Mouse (Mus musculus) embryonic facial prominence, embryonic 14.5 days (tissue): ENCODE measurements around the gene Dnm2. TPM values are rescaled to one million over a fixed set of nuclear protein-coding genes. Genes with fewer than 3 reads are reported as not detected.
A peak's percentile ranks its signal among the peaks of the same experiment; 100 is the strongest.

Experiments used
- ATAC-seq: fragments of 200-750 bp; cut with Nextera tagmentation; 2 replicates; pipeline ENCODE4 v1.8.0; 2017; ENCODE audit warnings: low read depth, moderate number of reproducible peaks, moderate TSS enrichment
- DNase-seq: peaks from one replicate; pipeline ENCODE4 v3.0.0-alpha.2; 2015; ENCODE audit warnings: low spot score
- H3K27ac ChIP-seq: fragments of 300-500 bp; sonication (generic); replicated peaks from 2 replicates; pipeline ENCODE4 v1.5.1; 2014; ENCODE audit warnings: low read depth, mild to moderate bottlenecking, low read length, moderate library complexity
- H3K27me3 ChIP-seq: fragments of 300-500 bp; sonication (generic); replicated peaks from 2 replicates; pipeline ENCODE4 v1.6.1; 2014; ENCODE audit warnings: low read length; ENCODE audit not compliant: control insufficient read depth, insufficient read depth
- H3K36me3 ChIP-seq: fragments of 300-500 bp; sonication (generic); 2 replicates; pipeline ENCODE4 v1.6.1; 2014; ENCODE audit warnings: low read length, mixed read lengths; ENCODE audit not compliant: control insufficient read depth, insufficient read depth
- H3K4me1 ChIP-seq: fragments of 300-500 bp; sonication (generic); 2 replicates; pipeline ENCODE4 v1.6.1; 2014; ENCODE audit warnings: antibody characterized with exemption, low read length; ENCODE audit not compliant: control insufficient read depth, insufficient read depth
- H3K4me2 ChIP-seq: fragments of 300-500 bp; sonication (generic); 2 replicates; pipeline ENCODE4 v1.6.1; 2014; ENCODE audit warnings: low read depth, mild to moderate bottlenecking, low read length, moderate library complexity, mixed read lengths
- H3K4me3 ChIP-seq: fragments of 300-500 bp; sonication (generic); 2 replicates; pipeline ENCODE4 v1.5.1; 2014; ENCODE audit warnings: low read depth, mild to moderate bottlenecking, low read length
- H3K9ac ChIP-seq: fragments of 300-500 bp; sonication (generic); 2 replicates; pipeline ENCODE4 v1.6.1; 2014; ENCODE audit warnings: low read depth, mild to moderate bottlenecking, low read length, moderate library complexity, mixed read lengths
- H3K9me3 ChIP-seq: fragments of 300-500 bp; sonication (generic); 2 replicates; pipeline ENCODE4 v1.6.1; 2016; ENCODE audit warnings: low read length; ENCODE audit not compliant: control insufficient read depth
- WGBS: fragments of 180-500 bp; shearing (Covaris S2); extraction: QIAGEN DNeasy Blood & Tissue Kit; methylation state at CpG from one replicate; pipeline ENCODE4 v1.1.7; 2014; 5-methylcytosine and 5-hydroxymethylcytosine counted together
- polyA plus RNA-seq: library from polyadenylated mRNA; unstranded; fragments of >200 nt; fragmentation: Nextera tagmentation; extraction: Ambion mirVana; gene quantifications from 2 replicates; pipeline ENCODE4 v1.2.1, GENCODE M21; 2014

Gene Dnm2
- 65.8 and 69.3 TPM in 2 replicates for polyA plus RNA-seq

DNA sequence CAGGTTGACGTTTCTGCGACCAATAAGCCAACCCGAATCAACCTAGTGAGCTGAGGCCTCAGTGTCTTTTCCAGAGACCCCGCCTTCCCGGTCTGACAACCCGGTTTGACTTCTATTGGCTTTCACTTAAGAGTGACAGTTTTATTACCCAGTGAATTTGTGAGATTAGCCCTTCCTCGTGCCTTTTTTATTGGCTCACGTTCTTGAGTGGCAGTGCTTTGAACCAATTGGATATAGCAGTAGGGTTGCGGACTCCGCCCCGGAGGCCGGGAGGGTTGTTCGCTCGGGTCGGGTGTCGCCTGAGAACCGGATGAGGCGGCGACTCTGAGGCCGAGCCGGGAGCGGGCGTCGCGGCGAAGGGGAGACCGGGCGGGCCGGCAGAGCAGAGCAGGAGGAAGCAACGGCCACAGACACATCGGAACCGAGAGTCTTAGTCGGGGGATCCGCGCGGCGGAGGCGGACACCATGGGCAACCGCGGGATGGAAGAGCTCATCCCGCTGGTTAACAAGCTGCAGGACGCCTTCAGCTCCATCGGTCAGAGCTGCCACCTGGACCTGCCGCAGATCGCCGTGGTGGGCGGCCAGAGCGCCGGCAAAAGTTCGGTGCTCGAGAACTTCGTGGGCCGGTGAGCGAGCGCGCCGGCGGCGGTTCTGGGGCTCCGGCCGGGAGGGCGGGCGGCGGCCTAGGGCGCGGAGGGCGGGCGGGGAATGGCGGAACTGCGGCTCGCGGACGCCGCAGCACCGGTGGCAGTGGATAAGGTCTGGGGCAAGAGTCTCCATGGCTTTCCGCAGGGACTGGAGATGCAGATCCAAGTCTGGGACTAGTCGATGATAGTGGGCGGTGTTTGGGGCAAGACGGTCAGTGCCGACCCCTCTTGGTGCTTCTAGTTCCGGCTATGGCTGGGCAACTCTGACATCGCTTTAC lies at the start of gene Dnm2:
Gene Dnm2 (plus strand): TSS at position 278 of the 925 bp plus-strand sequence.
- ATAC-seq (peak; percentile 98), DNase-seq (peak; percentile 99)
- Histone ChIP-seq H3K4me2 (peak within 1 kb of the TSS; percentile 94), H3K36me3 (peaks cover 20% of the 10 kb centered on the region), H3K27ac (peak within 1 kb of the TSS; percentile 75), H3K4me3 (peak within 1 kb of the TSS; percentile 75), H3K4me1 (peaks cover 10% of the 10 kb centered on the region; the same call in 1 of the 2 replicates), H3K9ac (peak within 1 kb of the TSS; percentile 86), H3K27me3 (no peaks in the 10 kb centered on the region), H3K9me3 (no peaks in the 10 kb centered on the region)
- under 1% methylated on average over 64 of the region's 82 CpGs for WGBS

GRCm38 (mm10) chr9:21379195-21379594 lies 45.5 kb upstream of the Dnm2 start:
- 0 out of 2 replicates have a peak, but pooled peaks cover 6% of the 10 kb centered on the region for H3K4me1 ChIP-seq
- H3K27me3 ChIP-seq = no peaks in the 10 kb centered on the region
- peaks cover 32% of the 10 kb centered on the region for H3K36me3 ChIP-seq
- 79% methylated on average over 3 of the region's 3 CpGs for WGBS
- ATAC-seq (no peak), DNase-seq (no peak)
- no peak overlapping the region for H3K27ac ChIP-seq
- no peak overlapping the region for H3K4me3 ChIP-seq
- no peaks in the 10 kb centered on the region for H3K9me3 ChIP-seq
- H3K9ac ChIP-seq = no peak overlapping the region
- no peak overlapping the region for H3K4me2 ChIP-seq

- Histone ChIP-seq H3K4me2 (no peak overlapping the region), H3K27ac (no peak overlapping the region), H3K9ac (no peak overlapping the region), H3K9me3 (no peaks in the 10 kb centered on the region), H3K4me1 (0 out of 2 replicates have a peak, but pooled peaks cover 6% of the 10 kb centered on the region), H3K27me3 (no peaks in the 10 kb centered on the region), H3K4me3 (no peak overlapping the region), H3K36me3 (peaks cover 21% of the 10 kb centered on the region; the same call in 1 of the 2 replicates)
- ATAC-seq = no peak
- no peak for DNase-seq
Measured at GRCm38 (mm10) chr9:21380868-21381267, 43.8 kb upstream of the Dnm2 start.

GRCm38 (mm10) chr9:21383966-21384365 lies 40.7 kb upstream of the Dnm2 start:
- H3K4me2 ChIP-seq = no peak overlapping the region
- H3K4me3 ChIP-seq = no peak overlapping the region
- 0 out of 2 replicates have a peak, but pooled peaks cover 5% of the 10 kb centered on the region for H3K4me1 ChIP-seq
- ATAC-seq (no peak), DNase-seq (no peak)
- no peaks in the 10 kb centered on the region for H3K9me3 ChIP-seq
- no peaks in the 10 kb centered on the region for H3K27me3 ChIP-seq
- no peak overlapping the region for H3K27ac ChIP-seq
- H3K9ac ChIP-seq = no peak overlapping the region
- H3K36me3 ChIP-seq = peaks cover 31% of the 10 kb centered on the region

DNA sequence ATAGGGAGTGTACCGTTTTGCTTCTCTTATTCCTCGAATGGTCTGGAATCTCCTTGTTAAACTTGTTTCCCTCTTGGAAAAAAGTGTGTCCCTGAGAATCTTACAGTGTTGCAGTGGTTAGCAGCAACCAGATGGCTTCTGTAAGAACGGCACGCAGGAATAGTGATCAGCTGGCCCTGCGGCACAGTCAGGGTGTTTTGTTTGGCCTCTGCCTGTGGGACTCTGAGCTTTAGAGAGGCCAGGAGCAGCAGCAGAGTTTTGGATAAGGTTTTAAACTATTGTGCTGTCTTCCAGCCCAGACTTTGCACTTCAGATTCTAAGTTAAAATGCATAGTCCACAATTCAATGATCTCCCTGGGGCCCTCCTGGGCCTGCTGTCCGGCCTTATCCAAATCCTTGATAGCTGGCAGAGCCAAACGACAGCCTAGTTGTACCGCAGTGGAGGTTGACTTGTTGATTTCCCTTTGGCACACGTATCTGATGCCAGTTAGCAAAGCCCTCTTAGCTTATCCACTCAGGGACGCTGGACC lies 32.0 kb upstream of the Dnm2 start:
- no peak overlapping the region for H3K4me3 ChIP-seq
- no peaks in the 10 kb centered on the region for H3K9me3 ChIP-seq
- 88% methylated on average over 10 of the region's 10 CpGs for WGBS
- no peak overlapping the region for H3K4me2 ChIP-seq
- H3K27me3 ChIP-seq = no peaks in the 10 kb centered on the region
- H3K9ac ChIP-seq = no peak overlapping the region
- H3K27ac ChIP-seq = no peak overlapping the region
- H3K36me3 ChIP-seq = peaks cover 100% of the 10 kb centered on the region
- no peaks in the 10 kb centered on the region for H3K4me1 ChIP-seq
- DNase-seq (no peak), ATAC-seq (no peak)

GRCm38 (mm10) chr9:21395692-21396091 lies 29.0 kb upstream of the Dnm2 start:
- no peak overlapping the region for H3K4me3 ChIP-seq
- H3K9me3 ChIP-seq = no peaks in the 10 kb centered on the region
- H3K4me1 ChIP-seq = no peaks in the 10 kb centered on the region
- DNase-seq = no peak
- H3K4me2 ChIP-seq = no peak overlapping the region
- no peaks in the 10 kb centered on the region for H3K27me3 ChIP-seq
- H3K36me3 ChIP-seq = peaks cover 100% of the 10 kb centered on the region
- H3K9ac ChIP-seq = no peak overlapping the region
- no peak for ATAC-seq
- H3K27ac ChIP-seq = no peak overlapping the region
- 80% methylated on average over 3 of the region's 3 CpGs for WGBS

DNA sequence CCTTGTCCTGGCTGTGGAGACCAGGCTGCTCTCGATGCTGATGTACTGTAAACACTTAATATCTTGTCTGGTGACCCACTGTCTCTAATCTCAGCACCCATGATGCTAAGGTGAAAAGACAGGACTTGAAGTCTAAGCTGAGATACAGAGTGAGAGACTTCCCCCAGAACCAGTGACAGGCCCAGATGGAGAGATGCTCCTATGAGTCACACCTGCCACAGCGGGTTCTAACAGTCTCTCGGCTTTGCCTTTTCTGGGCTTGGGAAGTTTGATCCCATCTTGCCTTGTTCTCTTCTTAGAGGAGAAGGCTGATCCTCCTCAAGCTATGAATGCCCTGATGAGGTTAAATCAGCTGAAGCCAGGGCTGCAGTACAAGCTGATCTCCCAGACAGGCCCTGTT lies 27.5 kb upstream of the Dnm2 start:
- 95% methylated on average over 3 of the region's 3 CpGs for WGBS
- H3K9ac ChIP-seq = no peak overlapping the region
- no peak overlapping the region for H3K4me2 ChIP-seq
- ATAC-seq = no peak
- DNase-seq = no peak
- H3K27me3 ChIP-seq = no peaks in the 10 kb centered on the region
- no peaks in the 10 kb centered on the region for H3K9me3 ChIP-seq
- no peak overlapping the region for H3K27ac ChIP-seq
- H3K36me3 ChIP-seq = peaks cover 100% of the 10 kb centered on the region
- no peaks in the 10 kb centered on the region for H3K4me1 ChIP-seq
- H3K4me3 ChIP-seq = no peak overlapping the region

DNA sequence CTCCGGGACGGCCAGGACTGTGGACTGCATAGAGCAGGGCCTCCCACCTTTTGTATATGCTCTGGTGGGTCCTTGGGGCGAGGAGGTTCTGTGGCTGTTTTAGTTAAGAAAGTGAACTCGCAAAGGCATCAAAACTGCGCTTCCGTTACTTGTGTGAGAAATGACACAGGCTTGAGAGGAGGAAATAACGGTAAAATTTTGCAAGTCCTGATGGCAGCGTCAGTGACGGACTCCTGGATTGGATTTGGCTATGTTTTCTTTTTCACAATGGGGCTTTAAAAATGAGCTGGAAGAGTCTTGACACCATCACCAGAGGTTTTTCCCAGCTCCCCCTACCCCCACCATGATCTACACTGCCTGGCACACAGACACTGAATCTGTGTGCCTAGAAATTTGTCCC lies 23.7 kb upstream of the Dnm2 start:
- H3K9ac ChIP-seq = no peak overlapping the region
- H3K4me2 ChIP-seq = no peak overlapping the region
- H3K9me3 ChIP-seq = no peaks in the 10 kb centered on the region
- ATAC-seq (no peak), DNase-seq (no peak)
- H3K4me1 ChIP-seq = no peaks in the 10 kb centered on the region
- peaks cover 100% of the 10 kb centered on the region for H3K36me3 ChIP-seq
- H3K27me3 ChIP-seq = no peaks in the 10 kb centered on the region
- no peak overlapping the region for H3K27ac ChIP-seq
- H3K4me3 ChIP-seq = no peak overlapping the region
- 95% methylated on average over 9 of the region's 9 CpGs for WGBS
